Mouse (Mus musculus) gastrocnemius, postnatal 4 days (tissue): ENCODE results near the gene Ankrd44. TPM values are rescaled to one million over a fixed set of nuclear protein-coding genes. Genes with fewer than 3 reads are reported as not detected.

Experiments used
- DNase-seq, 2 experiments: peaks; one replicate each; pipeline ENCODE4 v3.0.0; 2021 to 2022; ENCODE audit warnings: low spot score in 2 of 2, mixed read lengths in 2 of 2
- total RNA-seq, 2 experiments: library from RNA; stranded (reverse); gene quantifications; 2 replicates each; pipeline ENCODE4 v1.2.3; 2021

Ankrd44 gene
- total RNA-seq, 2 experiments from 2014 or later: 26.3 to 29.3 TPM

- no peak for DNase-seq
Measured at GRCm38 (mm10) chr1:54923366-54924308, 2.5 kb downstream of the Ankrd44 start.

- peak in 1 of 2 experiments; percentile 49 for DNase-seq
Measured at GRCm38 (mm10) chr1:54922707-54923106, 3.5 kb downstream of the Ankrd44 start.

- no peak for DNase-seq
Measured at GRCm38 (mm10) chr1:54922025-54922574, 4.1 kb downstream of the Ankrd44 start.

- no peak for DNase-seq
Measured at GRCm38 (mm10) chr1:54920132-54920531, 6.1 kb downstream of the Ankrd44 start.

GRCm38 (mm10) chr1:54916456-54916855 lies 9.7 kb downstream of the Ankrd44 start:
- DNase-seq: no peak

GRCm38 (mm10) chr1:54914387-54914786 lies 11.8 kb downstream of the Ankrd44 start:
- DNase-seq: no peak

GRCm38 (mm10) chr1:54913379-54913873 lies 12.8 kb downstream of the Ankrd44 start:
- no peak for DNase-seq

- no peak for DNase-seq
Measured at GRCm38 (mm10) chr1:54913063-54913335, 13.2 kb downstream of the Ankrd44 start.

- no peak for DNase-seq
Measured at GRCm38 (mm10) chr1:54912290-54913062, 13.7 kb downstream of the Ankrd44 start.

GRCm38 (mm10) chr1:54911256-54911610 lies 15.0 kb downstream of the Ankrd44 start:
- DNase-seq: no peak

- no peak for DNase-seq
Measured at GRCm38 (mm10) chr1:54910489-54911255, 15.5 kb downstream of the Ankrd44 start.

GRCm38 (mm10) chr1:54908786-54909185 lies 17.4 kb downstream of the Ankrd44 start:
- DNase-seq: no peak

- no peak for DNase-seq
Measured at GRCm38 (mm10) chr1:54907066-54907639, 19.0 kb downstream of the Ankrd44 start.

GRCm38 (mm10) chr1:54906322-54906721 lies 19.9 kb downstream of the Ankrd44 start:
- DNase-seq: no peak

- DNase-seq: no peak
Measured at GRCm38 (mm10) chr1:54905632-54906031, 20.6 kb downstream of the Ankrd44 start.

- no peak for DNase-seq
Measured at GRCm38 (mm10) chr1:54904165-54904564, 22.0 kb downstream of the Ankrd44 start.

GRCm38 (mm10) chr1:54902689-54903246 lies 23.4 kb downstream of the Ankrd44 start:
- no peak for DNase-seq

- DNase-seq: no peak
Measured at GRCm38 (mm10) chr1:54901084-54901483, 25.1 kb downstream of the Ankrd44 start.

GRCm38 (mm10) chr1:54899247-54899646 lies 26.9 kb downstream of the Ankrd44 start:
- DNase-seq: no peak

GRCm38 (mm10) chr1:54898656-54899084 lies 27.5 kb downstream of the Ankrd44 start:
- no peak for DNase-seq
